In genomic region chr2:157092024-157092423, GRCm38 (mm10) we compare ENCODE assay signal across 9 mouse cellular contexts. TPM values are rescaled to one million over a fixed set of nuclear protein-coding genes. Genes with fewer than 3 reads are reported as not detected.
A peak's percentile ranks its signal among the peaks of the same experiment; 100 is the strongest.
DNase-seq lines count a peak whose midpoint lies in the region; ATAC-seq lines count a peak whose summit lies in the region.
"Had no signal": no experiment of that assay in that cellular context is flagged by ENCODE, and none has a peak within 500 bp of the region (broad histone marks: within the 10 kb centered on the region; RNA-seq: fewer than 3 reads in every experiment).

No protein-coding gene starts in this region.

- no peak overlapping the region for H3K4me2 ChIP-seq in hindbrain, embryonic 14.5 days (replicated peaks)
- no peak overlapping the region for H3K4me2 ChIP-seq in stomach, embryonic 15.5 days

- DNase-seq in cerebellum, postnatal 14 days, result peak; percentile 65 to 76
- DNase-seq in hindbrain, embryonic 14.5 days (ENCODE audit: low spot score), result peak; percentile 49
- DNase-seq in hindbrain, embryonic 10.5 days (ENCODE audit: low spot score), result no peak
- peak; percentile 51 for DNase-seq in right cerebral cortex, adult 18-20 months
- DNase-seq in right cerebral cortex, postnatal 36 days (ENCODE audit: low spot score in 2 of 2), result no peak
- no peak for DNase-seq in B cell, adult 2 months

- 0 out of 2 replicates have a peak, but pooled peaks cover 9% of the 10 kb centered on the region for H3K4me1 ChIP-seq in hindbrain, embryonic 14.5 days (replicated peaks; ENCODE audit: control insufficient read depth, insufficient read depth, low read length)
- H3K4me1 ChIP-seq in hindbrain, embryonic 10.5 days (replicated peaks), result no peaks in the 10 kb centered on the region
- peaks cover 9% of the 10 kb centered on the region for H3K4me1 ChIP-seq in stomach, embryonic 15.5 days

- no peak overlapping the region for H3K27ac ChIP-seq in hindbrain, embryonic 14.5 days
- H3K27ac ChIP-seq in hindbrain, embryonic 10.5 days, result no peak overlapping the region
- H3K27ac ChIP-seq in stomach, embryonic 15.5 days, result no peak overlapping the region

- no peaks in the 10 kb centered on the region for H3K36me3 ChIP-seq in hindbrain, embryonic 14.5 days (replicated peaks; ENCODE audit: control insufficient read depth, insufficient read depth)
- peaks cover 8% of the 10 kb centered on the region; the same call in 1 of the 2 replicates for H3K36me3 ChIP-seq in hindbrain, embryonic 10.5 days
- H3K36me3 ChIP-seq in stomach, embryonic 15.5 days, result no peaks in the 10 kb centered on the region

- H3K4me3 ChIP-seq in hindbrain, embryonic 14.5 days (replicated peaks; ENCODE audit: low read length), result no peak overlapping the region
- no peak overlapping the region for H3K4me3 ChIP-seq in hindbrain, embryonic 10.5 days
- no peak overlapping the region for H3K4me3 ChIP-seq in stomach, embryonic 15.5 days (replicated peaks)

- 49% methylated on average over 8 of the region's 8 CpGs for WGBS in hindbrain, embryonic 14.5 days
- WGBS in hindbrain, embryonic 10.5 days, result 67% methylated on average over 8 of the region's 8 CpGs
- 27% methylated on average over 8 of the region's 8 CpGs for WGBS in stomach, embryonic 15.5 days

- no peaks in the 10 kb centered on the region for H3K27me3 ChIP-seq in hindbrain, embryonic 14.5 days (ENCODE audit: control insufficient read depth, insufficient read depth, low read length)
- H3K27me3 ChIP-seq in hindbrain, embryonic 10.5 days (ENCODE audit: insufficient read depth, poor library complexity, severe bottlenecking), result no peaks in the 10 kb centered on the region
- no peaks in the 10 kb centered on the region for H3K27me3 ChIP-seq in stomach, embryonic 15.5 days (replicated peaks)

- ATAC-seq in cerebellum, adult (ENCODE audit: insufficient number of reproducible peaks, low FRiP score, low TSS enrichment), result no peak
- peak; percentile 74; the same call in 1 of the 2 replicates for ATAC-seq in hindbrain, embryonic 14.5 days (ENCODE audit: low FRiP score)
- 0 out of 2 replicates have a peak, but pooled peaks have one; percentile 5 for ATAC-seq in stomach, embryonic 15.5 days (ENCODE audit: insufficient read depth, low FRiP score, low read depth)

- no peak overlapping the region; the same call in 1 of the 2 replicates for H3K9ac ChIP-seq in hindbrain, embryonic 14.5 days
- no peak overlapping the region for H3K9ac ChIP-seq in stomach, embryonic 15.5 days

- H3K9me3 ChIP-seq in hindbrain, embryonic 14.5 days (ENCODE audit: control insufficient read depth, low read length), result no peaks in the 10 kb centered on the region
- no peaks in the 10 kb centered on the region for H3K9me3 ChIP-seq in hindbrain, embryonic 10.5 days
- no peaks in the 10 kb centered on the region for H3K9me3 ChIP-seq in stomach, embryonic 15.5 days

RNA-seq across cellular contexts. Expression of gene Tldc2, which starts 5.2 kb away (rescaled TPM):
- polyA plus RNA-seq in hindbrain, embryonic 14.5 days (2014; fragmentation: Nextera tagmentation; extraction: Ambion mirVana), result not detected in 2 replicates
- not detected in 2 replicates for polyA plus RNA-seq in hindbrain, embryonic 10.5 days (2016; fragmentation: Nextera tagmentation; extraction: Ambion mirVana)
- polyA plus RNA-seq in stomach, embryonic 15.5 days (2015; fragmentation: Nextera tagmentation; extraction: Ambion mirVana), result not detected in 2 replicates
- polyA plus RNA-seq: spleen, adult 2 months had no signal

RNA-seq across cellular contexts. Expression of gene Soga1, which starts 13.0 kb away (rescaled TPM):
- 9.5 and 9.7 TPM in 2 replicates for polyA plus RNA-seq in hindbrain, embryonic 14.5 days (2014; fragmentation: Nextera tagmentation; extraction: Ambion mirVana)
- polyA plus RNA-seq in hindbrain, embryonic 10.5 days (2016; fragmentation: Nextera tagmentation; extraction: Ambion mirVana), result 3.7 and 4.0 TPM in 2 replicates
- 3.6 and 4.2 TPM in 2 replicates for polyA plus RNA-seq in stomach, embryonic 15.5 days (2015; fragmentation: Nextera tagmentation; extraction: Ambion mirVana)

RNA-seq across cellular contexts. Expression of gene Samhd1, which starts 43.0 kb away (rescaled TPM):
- polyA plus RNA-seq in hindbrain, embryonic 14.5 days (2014; fragmentation: Nextera tagmentation; extraction: Ambion mirVana), result 12.2 and 12.4 TPM in 2 replicates
- polyA plus RNA-seq in hindbrain, embryonic 10.5 days (2016; fragmentation: Nextera tagmentation; extraction: Ambion mirVana), result 18.8 and 22.9 TPM in 2 replicates
- polyA plus RNA-seq in stomach, embryonic 15.5 days (2015; fragmentation: Nextera tagmentation; extraction: Ambion mirVana), result 27.1 and 28.9 TPM in 2 replicates

Comparison
In these comparisons a context has a peak if more than half of its experiments do, and no peak if none do; other contexts are left out.
1. DNase-seq: peak in cerebellum, postnatal 14 days (2 of 2), hindbrain, embryonic 14.5 days (single experiment) and right cerebral cortex, adult 18-20 months (single experiment); none in hindbrain, embryonic 10.5 days (single experiment), right cerebral cortex, postnatal 36 days (0 of 2) and B cell, adult 2 months (0 of 2).